Mouse (Mus musculus): ENCODE measurements around the gene 2010300C02Rik. TPM values are rescaled to one million over a fixed set of nuclear protein-coding genes. Genes with fewer than 3 reads are reported as not detected.

The 2010300C02Rik gene
- polyA plus RNA-seq, 1 experiment from 2014 or later = 14.2 TPM

DNA sequence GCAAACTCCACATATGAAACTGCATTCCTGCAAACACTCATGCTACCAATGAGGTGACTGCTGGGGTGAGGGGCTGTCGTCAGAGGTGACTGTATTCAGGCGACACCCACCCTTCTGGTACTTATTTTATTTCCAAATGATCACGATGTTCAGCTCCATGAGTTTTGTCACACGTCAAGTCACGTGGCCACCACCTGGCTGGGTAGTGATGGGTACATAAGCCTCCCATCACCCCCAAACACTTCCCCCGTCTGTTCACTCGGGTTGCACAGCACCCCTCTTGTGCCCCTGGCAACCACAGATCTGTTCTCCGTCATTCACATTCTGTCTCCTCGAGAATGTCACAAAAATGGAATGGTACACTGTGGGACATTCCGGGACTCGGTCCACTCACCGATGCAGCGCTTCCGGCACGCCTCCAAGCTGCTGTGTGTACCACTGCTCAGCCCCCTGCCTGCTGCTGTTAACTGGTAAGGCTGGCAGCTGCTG, 32.9 kb downstream of the 2010300C02Rik start:
- no peaks in the 10 kb centered on the region for H3K36me3 ChIP-seq
- no peaks in the 10 kb centered on the region for H3K9me3 ChIP-seq
- WGBS = 81% methylated on average over 15 of the region's 15 CpGs
- H3K9ac ChIP-seq = no peak overlapping the region
- no peaks in the 10 kb centered on the region for H3K27me3 ChIP-seq (replicated peaks)
- H3K27ac ChIP-seq = no peak overlapping the region
- no peak overlapping the region for H3K4me3 ChIP-seq (replicated peaks)
- H3K4me1 ChIP-seq (replicated peaks) = 0 out of 2 replicates have a peak, but pooled peaks cover 5% of the 10 kb centered on the region
- no peak overlapping the region for H3K4me2 ChIP-seq (replicated peaks)
- ATAC-seq = no peak

DNA sequence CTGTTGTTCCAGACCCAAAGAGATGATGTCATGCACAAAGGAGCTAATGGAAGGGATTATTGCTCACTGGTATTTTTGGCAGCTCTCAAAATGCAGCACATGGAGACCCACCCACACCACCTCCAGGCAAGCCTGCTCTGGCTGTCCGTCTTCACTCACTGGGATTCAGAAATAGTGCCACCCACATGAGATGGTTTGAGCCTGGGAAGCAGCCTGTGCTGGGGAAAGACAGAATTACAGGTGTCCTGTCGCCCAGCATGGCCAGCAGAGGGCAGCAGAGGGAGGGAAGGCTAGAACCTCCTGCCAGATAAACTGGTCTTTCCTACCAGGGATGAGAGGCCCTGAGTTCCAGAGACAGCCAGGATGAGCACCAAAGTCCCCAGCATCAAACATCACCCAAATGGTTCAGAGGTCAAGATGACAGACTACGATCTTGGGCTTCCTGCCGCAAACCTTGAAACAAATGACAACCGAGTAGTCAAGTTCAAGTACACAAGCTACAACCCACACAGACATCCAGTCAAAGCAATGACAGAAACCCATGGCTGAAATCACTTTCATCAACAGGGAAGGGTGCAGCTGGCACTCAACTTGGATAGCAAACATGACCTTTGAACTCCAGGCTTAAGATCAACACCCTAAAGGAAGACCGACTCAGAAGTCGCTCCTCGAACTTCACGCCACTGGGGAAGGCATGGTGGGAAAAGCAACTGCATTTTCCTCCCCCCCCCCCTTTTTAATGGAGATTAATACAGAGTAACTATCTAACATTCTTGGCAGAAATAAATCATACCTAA, 41.4 kb downstream of the 2010300C02Rik start:
- Histone ChIP-seq H3K27me3 (replicated peaks) (no peaks in the 10 kb centered on the region), H3K4me1 (replicated peaks) (no peaks in the 10 kb centered on the region), H3K4me3 (replicated peaks) (no peak overlapping the region), H3K4me2 (replicated peaks) (0 out of 2 replicates have a peak overlapping the region, but pooled peaks have one; percentile 2), H3K9ac (no peak overlapping the region), H3K9me3 (no peaks in the 10 kb centered on the region), H3K36me3 (no peaks in the 10 kb centered on the region), H3K27ac (no peak overlapping the region)
- peak; percentile 74 for ATAC-seq
- WGBS = 54% methylated on average over 9 of the region's 9 CpGs

DNA sequence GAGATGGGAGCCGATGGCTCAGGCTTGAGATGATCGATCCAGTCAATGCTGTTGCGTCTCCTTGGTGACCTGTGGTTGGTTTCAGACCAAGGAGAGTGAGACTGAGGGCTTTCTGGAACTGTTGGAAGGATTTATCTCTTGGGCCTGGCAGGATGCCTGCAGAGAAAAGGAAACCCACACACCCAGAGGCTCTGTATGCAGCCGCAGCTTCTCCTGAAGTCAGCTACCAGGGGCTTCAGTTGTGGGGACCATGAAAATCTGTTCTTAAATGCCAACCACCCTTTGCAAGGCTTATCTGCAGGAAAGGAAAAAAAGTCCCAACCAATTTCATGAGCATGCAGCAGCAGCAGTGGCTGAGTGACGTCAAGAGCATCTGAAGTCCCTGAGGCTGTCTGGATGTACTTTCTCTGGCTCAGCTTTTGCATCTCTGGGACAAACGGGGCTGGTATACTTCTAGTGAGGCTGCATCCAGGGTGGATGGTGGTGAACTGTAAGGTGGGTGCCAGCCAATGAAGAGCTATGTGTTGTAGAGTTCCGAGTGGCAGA, 42.8 kb downstream of the 2010300C02Rik start:
- Histone ChIP-seq H3K9me3 (no peaks in the 10 kb centered on the region), H3K4me3 (replicated peaks) (no peak overlapping the region), H3K4me1 (replicated peaks) (no peaks in the 10 kb centered on the region), H3K4me2 (replicated peaks) (no peak overlapping the region), H3K36me3 (no peaks in the 10 kb centered on the region), H3K27ac (no peak overlapping the region), H3K9ac (no peak overlapping the region), H3K27me3 (replicated peaks) (no peaks in the 10 kb centered on the region)
- 84% methylated on average over 7 of the region's 7 CpGs for WGBS
- ATAC-seq = no peak

DNA sequence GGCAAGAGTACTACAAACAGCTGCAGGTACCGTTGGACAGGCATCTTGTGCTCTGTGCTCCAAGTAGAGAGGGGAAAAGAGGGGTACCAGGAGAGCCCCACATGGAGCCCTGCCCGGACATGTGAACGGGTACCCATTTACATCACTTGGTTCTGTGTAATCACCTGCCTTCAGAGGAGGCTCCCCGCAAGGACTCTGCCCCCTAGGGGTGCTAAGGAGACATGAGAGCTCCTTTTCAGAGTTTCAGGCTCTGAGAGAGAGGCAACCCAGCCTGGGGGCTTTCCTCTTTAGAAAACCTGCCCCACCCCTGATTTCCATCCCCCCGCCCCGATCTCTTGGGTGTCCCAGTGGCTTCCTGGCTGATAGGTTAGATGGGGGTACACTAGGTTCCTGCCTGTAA, 44.4 kb downstream of the 2010300C02Rik start:
- H3K27ac ChIP-seq = no peak overlapping the region
- no peak overlapping the region for H3K4me2 ChIP-seq (replicated peaks)
- H3K36me3 ChIP-seq = no peaks in the 10 kb centered on the region
- no peak overlapping the region for H3K9ac ChIP-seq
- H3K9me3 ChIP-seq = no peaks in the 10 kb centered on the region
- no peak for ATAC-seq
- 72% methylated on average over 6 of the region's 6 CpGs for whole genome bisulfite sequencing
- H3K27me3 ChIP-seq (replicated peaks) = no peaks in the 10 kb centered on the region
- no peak overlapping the region for H3K4me3 ChIP-seq (replicated peaks)
- H3K4me1 ChIP-seq (replicated peaks) = no peaks in the 10 kb centered on the region

DNA sequence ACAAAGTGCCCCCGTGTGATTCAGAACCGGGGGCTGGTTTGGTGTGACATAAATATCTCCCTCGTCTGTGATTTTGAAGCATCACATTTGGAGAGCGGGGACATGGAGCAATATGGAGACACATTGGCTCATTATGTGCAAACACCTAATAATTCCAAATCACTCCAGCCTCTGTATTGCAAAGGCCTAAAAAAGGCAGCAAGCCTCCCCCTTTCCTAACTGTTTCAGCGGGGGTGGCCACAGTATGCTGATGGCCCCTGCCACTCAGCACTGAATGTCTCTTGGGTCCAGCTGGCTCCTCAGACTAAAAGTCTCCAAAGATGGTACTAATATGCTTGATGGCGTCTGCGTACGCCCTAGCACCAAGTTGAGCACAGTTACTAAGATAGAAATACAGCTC, 45.6 kb downstream of the 2010300C02Rik start:
- Histone ChIP-seq H3K27ac (no peak overlapping the region), H3K9me3 (no peaks in the 10 kb centered on the region), H3K4me2 (replicated peaks) (no peak overlapping the region), H3K36me3 (no peaks in the 10 kb centered on the region), H3K4me1 (replicated peaks) (no peaks in the 10 kb centered on the region), H3K9ac (no peak overlapping the region), H3K27me3 (replicated peaks) (no peaks in the 10 kb centered on the region), H3K4me3 (replicated peaks) (no peak overlapping the region)
- WGBS = 92% methylated on average over 8 of the region's 8 CpGs
- no peak for ATAC-seq

DNA sequence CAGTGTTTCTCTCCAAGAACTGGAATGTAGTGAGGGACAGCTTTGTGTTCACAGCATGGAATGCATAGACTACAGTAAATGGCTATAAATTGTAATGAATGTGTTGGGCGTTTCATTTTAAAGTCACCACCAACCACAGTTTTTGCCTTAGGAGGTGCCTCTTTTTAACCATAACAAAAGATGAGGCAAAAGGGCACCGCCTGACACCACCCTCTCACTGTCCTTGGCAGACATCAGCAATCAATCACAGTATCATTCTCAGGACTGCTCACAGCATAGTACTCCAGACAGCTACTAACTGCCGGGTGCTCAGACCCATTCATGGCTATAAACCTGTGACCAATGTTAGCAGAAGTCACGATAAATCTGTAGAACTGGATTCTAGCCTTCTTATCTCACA, 48.6 kb downstream of the 2010300C02Rik start:
- Histone ChIP-seq H3K4me1 (replicated peaks) (no peaks in the 10 kb centered on the region), H3K36me3 (no peaks in the 10 kb centered on the region), H3K4me3 (replicated peaks) (no peak overlapping the region), H3K4me2 (replicated peaks) (no peak overlapping the region), H3K27ac (no peak overlapping the region), H3K9ac (no peak overlapping the region), H3K27me3 (replicated peaks) (no peaks in the 10 kb centered on the region), H3K9me3 (no peaks in the 10 kb centered on the region)
- peak; percentile 32; the same call in 1 of the 2 replicates for ATAC-seq
- WGBS = 33% methylated on average over 4 of the region's 4 CpGs

DNA sequence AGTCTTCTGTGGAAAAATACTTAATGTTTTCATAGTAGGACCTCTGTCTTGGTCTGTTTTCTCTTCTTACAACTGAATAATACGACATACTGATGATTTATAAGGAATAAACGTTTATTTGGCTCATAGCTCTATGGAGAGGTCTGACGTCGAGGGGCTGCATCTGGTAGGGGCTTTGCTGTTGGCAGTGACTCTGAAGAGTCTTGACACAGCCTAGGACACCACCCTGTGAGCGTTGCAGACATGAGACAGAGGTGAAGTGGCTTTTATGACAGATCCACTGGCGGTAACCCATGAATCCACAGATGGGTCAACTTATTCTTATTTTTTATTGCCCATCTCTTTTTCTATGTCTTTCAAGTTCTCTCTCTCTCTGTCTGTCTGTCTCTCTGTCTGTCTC, 52.5 kb downstream of the 2010300C02Rik start:
- H3K4me1 ChIP-seq (replicated peaks) = no peaks in the 10 kb centered on the region
- no peak overlapping the region for H3K27ac ChIP-seq
- WGBS = 68% methylated on average over 6 of the region's 6 CpGs
- no peak for ATAC-seq
- H3K4me2 ChIP-seq (replicated peaks) = no peak overlapping the region
- no peak overlapping the region for H3K9ac ChIP-seq
- no peaks in the 10 kb centered on the region for H3K9me3 ChIP-seq
- H3K27me3 ChIP-seq (replicated peaks) = no peaks in the 10 kb centered on the region
- H3K36me3 ChIP-seq = no peaks in the 10 kb centered on the region
- H3K4me3 ChIP-seq (replicated peaks) = no peak overlapping the region

DNA sequence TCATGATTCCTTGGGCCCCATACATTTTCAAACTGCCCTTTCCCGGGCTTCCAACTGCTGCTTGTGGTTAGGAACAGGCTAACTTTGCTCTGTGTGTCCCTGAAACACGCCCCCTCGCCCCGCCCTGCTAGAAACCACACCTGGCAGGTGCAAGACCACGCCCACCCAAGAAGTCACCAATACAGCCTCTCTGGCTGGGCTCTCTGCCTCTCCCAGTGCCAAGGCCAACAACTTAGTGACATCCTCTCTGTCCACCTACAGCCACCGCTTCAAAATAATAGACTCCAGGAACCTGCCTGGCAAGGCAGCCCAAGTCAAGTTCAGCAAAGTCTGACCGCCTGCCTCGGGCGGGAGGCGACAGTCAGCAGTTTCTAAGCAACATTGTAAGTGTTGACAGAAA, 53.3 kb downstream of the 2010300C02Rik start:
- Histone ChIP-seq H3K27ac (peak overlapping the region; percentile 82), H3K36me3 (no peaks in the 10 kb centered on the region), H3K4me1 (replicated peaks) (no peaks in the 10 kb centered on the region), H3K9ac (no peak overlapping the region), H3K4me2 (replicated peaks) (peak overlapping the region; percentile 56), H3K4me3 (replicated peaks) (0 out of 2 replicates have a peak overlapping the region, but pooled peaks have one; percentile 11), H3K9me3 (no peaks in the 10 kb centered on the region), H3K27me3 (replicated peaks) (no peaks in the 10 kb centered on the region)
- 43% methylated on average over 10 of the region's 10 CpGs for WGBS
- peak; percentile 91 for ATAC-seq

DNA sequence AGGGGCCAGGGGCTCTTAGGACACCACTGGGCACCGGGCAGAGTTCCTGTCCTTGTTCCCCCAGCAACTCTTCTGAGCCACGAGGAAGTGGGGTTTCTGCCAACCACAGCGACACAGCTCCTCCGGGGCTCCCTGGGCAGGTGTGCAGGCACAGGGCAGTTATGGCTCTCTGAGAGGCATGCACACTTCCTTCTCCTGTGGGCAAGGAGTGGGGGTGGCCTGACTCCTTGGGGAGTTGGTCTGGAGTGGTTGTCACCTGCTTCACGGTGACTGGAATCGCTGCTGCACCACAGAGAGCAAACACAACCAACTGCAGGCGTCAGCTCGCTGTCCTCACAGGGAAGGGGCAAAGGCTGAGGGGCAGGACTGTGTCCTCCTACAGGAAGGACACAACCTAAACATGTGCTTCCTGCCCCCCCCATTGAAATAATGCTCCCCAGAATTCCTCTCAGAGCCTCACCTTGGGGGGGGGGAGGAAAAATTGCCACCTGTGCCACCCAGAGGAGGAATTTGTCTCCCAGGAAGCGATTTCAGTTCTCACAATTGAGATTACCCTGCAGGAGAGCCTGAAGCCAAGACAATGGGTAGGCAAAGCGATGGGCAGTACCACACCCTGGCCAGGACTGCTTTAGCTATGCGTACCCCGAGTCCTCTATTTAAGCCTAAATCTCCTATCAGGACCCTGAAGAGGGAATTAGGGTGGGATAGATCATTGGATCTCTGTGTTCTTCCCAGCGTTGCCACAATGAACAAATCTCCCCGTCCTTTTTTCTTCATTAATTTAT, 54.2 kb downstream of the 2010300C02Rik start:
- peak; percentile 85 for ATAC-seq
- H3K27ac ChIP-seq = peak overlapping the region; percentile 82
- 46% methylated on average over 14 of the region's 14 CpGs for WGBS
- H3K9me3 ChIP-seq = no peaks in the 10 kb centered on the region
- H3K27me3 ChIP-seq (replicated peaks) = no peaks in the 10 kb centered on the region
- H3K36me3 ChIP-seq = no peaks in the 10 kb centered on the region
- H3K9ac ChIP-seq = peak overlapping the region; percentile 21; the same call in 1 of the 2 replicates
- H3K4me1 ChIP-seq (replicated peaks) = no peaks in the 10 kb centered on the region
- peak overlapping the region; percentile 56 for H3K4me2 ChIP-seq (replicated peaks)
- peak overlapping the region; percentile 29 for H3K4me3 ChIP-seq (replicated peaks)

DNA sequence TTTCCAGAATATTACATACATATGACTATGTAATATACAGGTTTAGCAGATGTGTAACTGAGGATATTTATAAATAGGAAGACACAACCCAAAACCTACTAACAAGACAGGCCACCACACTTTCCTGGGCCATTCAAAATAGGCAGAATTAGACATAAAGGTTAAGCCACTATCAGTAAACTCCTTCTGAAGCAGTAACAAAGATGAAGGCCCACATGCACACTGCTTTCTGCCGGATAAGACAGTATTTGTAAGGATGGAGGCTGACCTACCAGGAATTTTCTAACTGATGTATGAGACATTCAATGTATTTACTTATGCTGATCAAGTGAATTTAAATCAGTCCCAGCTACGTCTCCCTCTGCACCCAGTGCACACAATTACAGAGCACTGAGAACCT, 55.4 kb downstream of the 2010300C02Rik start:
- Histone ChIP-seq H3K4me1 (replicated peaks) (no peaks in the 10 kb centered on the region), H3K36me3 (no peaks in the 10 kb centered on the region), H3K27me3 (replicated peaks) (no peaks in the 10 kb centered on the region), H3K9me3 (no peaks in the 10 kb centered on the region), H3K4me2 (replicated peaks) (peak overlapping the region; percentile 56), H3K9ac (no peak overlapping the region), H3K27ac (no peak overlapping the region), H3K4me3 (replicated peaks) (peak overlapping the region; percentile 29; the same call in 1 of the 2 replicates)
- WGBS = 63% methylated on average over 2 of the region's 2 CpGs
- ATAC-seq = no peak

DNA sequence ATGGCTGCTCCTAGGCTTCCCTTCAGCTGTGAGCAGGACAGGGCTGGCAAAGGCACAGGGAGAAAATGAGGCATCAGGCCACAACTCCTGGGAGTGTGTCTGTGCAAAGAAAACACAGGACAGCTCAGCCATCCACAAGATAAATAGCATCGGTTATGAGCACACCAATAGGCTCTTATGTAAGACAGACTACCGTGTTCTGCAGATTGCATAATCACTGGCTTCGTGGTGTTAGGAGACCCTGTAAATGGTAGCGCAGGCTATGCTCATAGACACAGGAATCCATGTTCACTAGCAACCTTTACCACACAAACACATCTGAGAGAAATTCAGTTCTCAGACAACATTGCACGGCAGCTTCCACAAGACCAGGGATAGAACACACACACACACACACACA, 56.3 kb downstream of the 2010300C02Rik start:
- no peaks in the 10 kb centered on the region for H3K27me3 ChIP-seq (replicated peaks)
- H3K9me3 ChIP-seq = no peaks in the 10 kb centered on the region
- no peaks in the 10 kb centered on the region for H3K4me1 ChIP-seq (replicated peaks)
- no peaks in the 10 kb centered on the region for H3K36me3 ChIP-seq
- no peak overlapping the region for H3K9ac ChIP-seq
- ATAC-seq = no peak
- H3K4me3 ChIP-seq (replicated peaks) = no peak overlapping the region
- H3K27ac ChIP-seq = no peak overlapping the region
- 72% methylated on average over 5 of the region's 5 CpGs for WGBS
- H3K4me2 ChIP-seq (replicated peaks) = no peak overlapping the region

DNA sequence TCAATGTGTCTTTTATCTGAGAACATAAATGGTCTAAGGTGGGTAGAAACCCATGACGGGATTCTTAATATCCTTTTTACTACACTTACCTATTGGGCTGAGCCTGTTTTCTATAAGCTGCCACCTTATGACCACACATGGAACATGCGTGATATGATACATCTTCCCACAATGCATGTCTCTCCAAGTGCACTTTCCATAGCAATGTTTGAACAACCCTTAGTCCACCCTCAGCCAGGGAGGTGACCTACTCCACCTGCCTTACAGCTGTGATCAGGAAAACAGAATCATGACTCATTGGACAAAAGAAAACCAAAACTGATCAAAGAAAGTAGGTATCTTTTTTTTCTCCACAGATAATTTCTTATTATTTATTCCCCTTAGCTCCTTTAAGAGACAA, 63.9 kb downstream of the 2010300C02Rik start:
- no peak overlapping the region for H3K4me2 ChIP-seq (replicated peaks)
- no peaks in the 10 kb centered on the region for H3K27me3 ChIP-seq (replicated peaks)
- no peaks in the 10 kb centered on the region for H3K4me1 ChIP-seq (replicated peaks)
- no peak for ATAC-seq
- no peak overlapping the region for H3K9ac ChIP-seq
- no peak overlapping the region for H3K4me3 ChIP-seq (replicated peaks)
- WGBS = 92% methylated on average over 2 of the region's 2 CpGs
- H3K36me3 ChIP-seq = no peaks in the 10 kb centered on the region
- H3K27ac ChIP-seq = no peak overlapping the region
- no peaks in the 10 kb centered on the region; the same call in 1 of the 2 replicates for H3K9me3 ChIP-seq
